In the genomic region with DNA sequence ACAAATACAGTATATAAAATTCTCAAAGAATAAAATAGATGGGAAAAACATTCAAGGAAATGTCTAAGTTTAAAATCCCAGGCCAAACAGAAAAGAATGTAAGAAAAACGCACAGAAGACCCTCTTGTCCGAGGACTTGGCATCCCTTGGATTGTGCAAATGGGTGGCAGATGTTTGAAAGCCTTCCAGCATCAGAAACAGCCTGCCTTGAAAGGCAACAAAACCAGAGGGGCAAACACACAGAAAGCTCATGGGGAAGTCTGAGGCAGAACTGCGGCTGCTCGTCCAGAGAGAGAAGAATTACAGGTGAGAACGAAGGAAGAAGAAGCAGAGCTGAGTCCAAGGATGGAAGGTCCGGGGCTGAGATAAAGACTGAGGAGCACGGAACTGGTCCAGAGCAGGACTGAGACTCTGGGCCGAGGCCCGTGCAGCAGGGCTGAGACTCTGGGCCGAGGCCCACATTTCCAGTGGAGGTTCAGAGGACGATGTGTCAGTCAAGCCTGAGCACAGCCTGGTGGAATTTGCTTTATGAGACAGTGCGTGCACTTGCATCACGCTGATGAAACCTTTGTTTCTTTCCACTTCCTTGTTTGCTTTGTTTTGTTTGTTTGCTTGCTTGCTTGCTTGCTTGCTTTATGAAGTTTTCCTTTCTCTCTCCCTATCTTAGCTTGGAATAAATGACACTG, we compare ENCODE assay signal across 12 mouse cellular contexts.
DNase-seq lines count a peak whose midpoint lies in the region; ATAC-seq and TF ChIP-seq lines count a peak whose summit lies in the region.
"Had no signal": no experiment of that assay in that cellular context is flagged by ENCODE, and none has a peak within 500 bp of the region (broad histone marks: within the 10 kb centered on the region; RNA-seq: fewer than 3 reads in every experiment).

No protein-coding gene starts in this region.

- peak overlapping the region; percentile 41 for H3K9ac ChIP-seq in liver, postnatal 0 days (replicated peaks)
- H3K9ac ChIP-seq: lung, embryonic 14.5 days had no signal

- ATAC-seq in liver, postnatal 0 days: peak; percentile 66

- H3K9me3 ChIP-seq in liver, postnatal 0 days (ENCODE audit: low read length): no peaks in the 10 kb centered on the region

- peak; percentile 34 to 35 for DNase-seq in cerebellum, postnatal 14 days
- DNase-seq in cerebellum, adult 11 months: no peak
- no peak for DNase-seq in layer of hippocampus, adult 2 months (ENCODE audit: low spot score in 2 of 2)
- DNase-seq in layer of hippocampus, adult 18-20 months (ENCODE audit: low spot score in 2 of 2): no peak
- peak; percentile 44 for DNase-seq in liver, postnatal 0 days
- no peak for DNase-seq in retina, postnatal 1 day
- DNase-seq in adrenal gland, adult 2 months: no peak
- DNase-seq: heart, adult 2 months; kidney, adult 11 months; lung, embryonic 14.5 days; thymus, adult 18-20 months had no signal

- H3K27ac ChIP-seq in layer of hippocampus, adult 2 months: peak overlapping the region; percentile 40; the same call in 1 of the 2 replicates
- peak overlapping the region; percentile 73 for H3K27ac ChIP-seq in bone marrow macrophage, adult 2 months (ENCODE audit: insufficient read depth, low read depth, low read length)
- peak overlapping the region; percentile 72 for H3K27ac ChIP-seq in liver, postnatal 0 days (ENCODE audit: low read depth)
- H3K27ac ChIP-seq: heart, adult 2 months had no signal

- TF ChIP-seq CTCF in layer of hippocampus, adult 2 months (conservative IDR thresholded peaks at IDR 0.05): no peak
- no peak for TF ChIP-seq CTCF in bone marrow macrophage, adult 2 months (IDR thresholded peaks at IDR 0.05; ENCODE audit: low read depth, low read length)
- TF ChIP-seq CTCF in liver, postnatal 0 days (IDR thresholded peaks at IDR 0.05; ENCODE audit: low read depth): no peak

- no peaks in the 10 kb centered on the region for H3K36me3 ChIP-seq in liver, postnatal 0 days (replicated peaks; ENCODE audit: insufficient read depth, low read length)

- H3K4me2 ChIP-seq in liver, postnatal 0 days (ENCODE audit: low read depth, low read length): peak overlapping the region; percentile 49
- H3K4me2 ChIP-seq: lung, embryonic 14.5 days had no signal

- TF ChIP-seq EP300 in liver, postnatal 0 days (IDR thresholded peaks at IDR 0.05; ENCODE audit: low read depth): no peak

- no peak for TF ChIP-seq POLR2A in bone marrow macrophage, adult 2 months (IDR thresholded peaks at IDR 0.05; ENCODE audit: borderline replicate concordance, low read depth, low read length)

- H3K27me3 ChIP-seq in liver, postnatal 0 days (ENCODE audit: insufficient read depth, low read length): no peaks in the 10 kb centered on the region

- no peak overlapping the region for H3K4me3 ChIP-seq in layer of hippocampus, adult 2 months
- no peak overlapping the region for H3K4me3 ChIP-seq in bone marrow macrophage, adult 2 months (ENCODE audit: insufficient read depth, low read length)
- no peak overlapping the region for H3K4me3 ChIP-seq in liver, postnatal 0 days (ENCODE audit: low read depth, low read length)
- H3K4me3 ChIP-seq: heart, adult 2 months had no signal

- peaks cover 40% of the 10 kb centered on the region for H3K4me1 ChIP-seq in bone marrow macrophage, adult 2 months (ENCODE audit: control insufficient read depth, insufficient read depth, low read length)
- peaks cover 28% of the 10 kb centered on the region for H3K4me1 ChIP-seq in liver, postnatal 0 days (ENCODE audit: insufficient read depth)

- WGBS in liver, postnatal 0 days (ENCODE audit: insufficient replicate concordance): 60% methylated on average over 13 of the region's 13 CpGs

Comparison
In these comparisons a context has a peak if more than half of its experiments do, and no peak if none do; other contexts are left out.
1. DNase-seq: peak in cerebellum, postnatal 14 days (2 of 2) and liver, postnatal 0 days (single experiment); none in cerebellum, adult 11 months (single experiment), layer of hippocampus, adult 2 months (0 of 2), layer of hippocampus, adult 18-20 months (0 of 2), retina, postnatal 1 day (single experiment) and adrenal gland, adult 2 months (single experiment).
2. Peak in every context shown above with its lines, with median percentiles within 50 percentile points of each other: H3K27ac ChIP-seq.